Mouse (Mus musculus) C2C12 (cell line): ENCODE data around the gene Cyp2j12. TPM values are rescaled to one million over a fixed set of nuclear protein-coding genes. Genes with fewer than 3 reads are reported as not detected.

Experiments used
- H3K27me3 ChIP-seq: one replicate; pipeline ENCODE4 v1.6.1; 2011; ENCODE audit not compliant: control insufficient read depth, insufficient read depth, insufficient read length
- H3K36me3 ChIP-seq: one replicate; pipeline ENCODE4 v1.6.1; 2011; ENCODE audit not compliant: control insufficient read depth, insufficient read depth
- H3K4me3 ChIP-seq: one replicate; pipeline ENCODE4 v1.5.1; 2011; ENCODE audit warnings: mild to moderate bottlenecking, control low read depth; ENCODE audit not compliant: poor library complexity, insufficient read depth, severe bottlenecking
- H3K79me2 ChIP-seq: one replicate; pipeline ENCODE4 v1.6.1; 2011; ENCODE audit not compliant: control insufficient read depth, insufficient read depth
- H3K79me3 ChIP-seq: one replicate; pipeline ENCODE4 v1.6.1; 2011; ENCODE audit warnings: low read depth, control low read depth
- H3ac ChIP-seq: one replicate; pipeline ENCODE3; 2011; ENCODE audit warnings: low read depth; ENCODE audit not compliant: control insufficient read depth, insufficient read length
- CEBPB ChIP-seq: IDR thresholded peaks from one replicate; pipeline ENCODE4 v1.6.1; 2011; ENCODE audit warnings: low read depth, mild to moderate bottlenecking, control low read depth, moderate library complexity
- CTCF ChIP-seq: IDR thresholded peaks from one replicate; pipeline ENCODE4 v1.5.1; 2011; ENCODE audit not compliant: control insufficient read depth, insufficient read depth, insufficient read length
- FOSL1 ChIP-seq: IDR thresholded peaks from one replicate; pipeline ENCODE4 v1.8.0; 2011; ENCODE audit warnings: mild to moderate bottlenecking, low read length; ENCODE audit not compliant: poor library complexity, insufficient read depth, severe bottlenecking
- MAX ChIP-seq: IDR thresholded peaks from one replicate; pipeline ENCODE4 v1.6.1; 2011; ENCODE audit warnings: mild to moderate bottlenecking, control low read depth
- MYOD1 ChIP-seq: IDR thresholded peaks from one replicate; pipeline ENCODE4 v1.6.1; 2011; ENCODE audit warnings: low read depth; ENCODE audit not compliant: control insufficient read depth, insufficient read length
- MYOG ChIP-seq: IDR thresholded peaks from one replicate; pipeline ENCODE4 v1.6.1; 2011; ENCODE audit not compliant: control insufficient read depth, insufficient read length; ENCODE audit errors: extremely low read depth
- USF1 ChIP-seq: IDR thresholded peaks from one replicate; pipeline ENCODE4 v1.6.1; 2011; ENCODE audit warnings: low read depth, mild to moderate bottlenecking, control low read depth, moderate library complexity
- polyA plus RNA-seq: library from polyadenylated mRNA; unstranded; fragments of >200 nt; fragmentation: generic; extraction: Trizol; gene quantifications from one replicate; pipeline ENCODE4 v1.2.1, GENCODE M21; 2012; ENCODE audit warnings: missing spikeins

Gene Cyp2j12
- polyA plus RNA-seq, 1 experiment, result not detected

DNA sequence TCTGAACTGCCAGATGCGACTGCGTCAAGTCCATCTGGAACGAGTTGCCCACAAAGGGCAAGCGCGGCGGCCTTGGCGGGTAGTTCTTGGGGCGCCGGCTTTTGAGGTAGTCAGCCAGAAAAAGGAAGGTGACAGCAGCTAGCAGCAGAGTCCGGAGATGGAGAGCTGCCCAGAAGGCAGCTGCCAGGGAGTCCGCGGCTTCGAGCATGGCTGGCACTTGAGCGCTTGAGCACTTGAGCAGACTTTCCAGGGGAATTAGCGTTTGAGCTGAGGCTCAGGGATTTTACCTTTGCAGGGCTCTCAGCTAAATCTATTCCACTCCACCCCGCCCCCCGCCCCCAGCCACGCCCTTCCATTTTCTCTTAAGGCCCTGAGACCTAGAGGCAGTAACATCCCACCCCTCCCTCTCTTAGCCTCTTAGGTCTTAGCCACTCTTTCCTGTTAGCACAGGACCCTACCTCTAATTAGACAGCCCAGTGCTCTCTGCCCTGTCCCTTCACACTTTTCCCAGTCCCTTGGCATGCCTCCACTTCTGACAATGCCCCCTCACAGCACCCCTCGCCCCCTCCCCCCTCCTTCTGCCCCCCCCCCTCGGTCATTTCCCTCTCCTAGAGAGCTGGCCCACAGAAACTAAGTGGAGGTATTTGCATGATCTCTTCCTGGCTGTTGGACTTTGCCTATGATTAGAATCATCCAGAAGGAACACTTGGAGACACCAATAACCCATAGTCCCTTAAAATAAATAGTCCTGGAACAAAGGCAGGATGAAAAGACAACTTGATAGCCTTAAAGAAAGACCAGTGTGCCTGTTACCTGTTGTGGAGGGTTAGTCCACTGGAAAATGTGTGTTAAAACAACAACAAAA lies 63.5 kb downstream of the Cyp2j12 start, which contains the start of gene Cyp2j13:
Gene Cyp2j13, minus strand, starts transcription at position 286 of the 865 bp plus-strand sequence.
- Histone ChIP-seq H3K4me3 (no peak within 1 kb of the TSS), H3K36me3 (no peaks in the 10 kb centered on the region), H3K79me2 (no peaks in the 10 kb centered on the region), H3K79me3 (no peaks in the 10 kb centered on the region), H3ac (no peak within 1 kb of the TSS), H3K27me3 (no peaks in the 10 kb centered on the region)
- no peak for TF ChIP-seq FOSL1

DNA sequence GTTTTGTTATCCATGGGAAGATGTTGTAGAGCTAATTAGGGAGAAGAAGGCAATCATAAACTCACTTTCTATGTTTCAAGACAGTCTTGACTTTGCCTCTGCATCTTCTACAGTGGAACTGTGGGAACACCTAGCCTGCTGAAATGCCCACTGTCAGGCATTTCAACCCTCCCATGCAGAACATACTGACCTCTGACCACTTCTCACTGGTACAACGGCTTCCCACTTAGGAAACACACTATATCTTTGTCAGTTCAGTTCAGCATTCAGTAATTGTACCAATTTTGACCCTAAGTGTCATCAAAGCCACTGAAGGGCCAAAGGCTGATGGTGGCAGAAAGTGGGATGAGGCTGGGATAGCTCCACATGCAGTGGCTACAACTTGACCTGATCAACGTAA lies 78.9 kb downstream of the Cyp2j12 start:
- H3K27me3 ChIP-seq, result no peaks in the 10 kb centered on the region
- no peak for TF ChIP-seq CTCF
- no peak for TF ChIP-seq CEBPB
- no peak for TF ChIP-seq FOSL1
- TF ChIP-seq MYOD1, result no peak
- TF ChIP-seq MYOG, result no peak
- TF ChIP-seq MAX, result no peak
- TF ChIP-seq USF1, result no peak
- no peak overlapping the region for H3K4me3 ChIP-seq
- no peaks in the 10 kb centered on the region for H3K36me3 ChIP-seq
- no peak overlapping the region for H3ac ChIP-seq
- H3K79me2 ChIP-seq, result no peaks in the 10 kb centered on the region
- no peaks in the 10 kb centered on the region for H3K79me3 ChIP-seq

DNA sequence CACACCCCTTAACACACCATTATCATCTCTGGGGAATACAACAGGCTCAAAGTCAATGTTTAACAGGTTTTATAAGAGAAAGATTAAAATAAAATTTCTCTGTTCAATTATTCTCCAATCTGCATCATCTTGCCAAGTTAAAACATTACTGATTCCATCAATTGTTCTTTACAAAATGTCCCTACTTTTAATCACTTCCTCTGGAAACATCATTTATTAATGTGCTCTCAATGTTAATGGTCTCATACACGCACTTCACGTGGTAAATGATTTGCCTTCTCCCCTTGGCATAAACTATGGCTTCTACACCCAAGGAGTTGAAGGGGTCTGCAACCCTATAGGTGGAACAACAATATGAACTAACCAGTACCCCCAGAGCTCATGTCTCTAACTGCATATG lies 80.8 kb downstream of the Cyp2j12 start:
- Histone ChIP-seq H3ac (no peak overlapping the region), H3K36me3 (no peaks in the 10 kb centered on the region), H3K79me2 (no peaks in the 10 kb centered on the region), H3K79me3 (no peaks in the 10 kb centered on the region), H3K4me3 (no peak overlapping the region), H3K27me3 (no peaks in the 10 kb centered on the region)
- TF ChIP-seq CEBPB (no peak), FOSL1 (no peak), MYOG (no peak), MYOD1 (no peak), USF1 (no peak), CTCF (no peak), MAX (no peak)

Other genes with a start within 250 kb of the Cyp2j12 start
- gene Hook1, start 173.9 kb downstream of the Cyp2j12 start, polyA plus RNA-seq, result 0.02 TPM
- gene Cyp2j13, start 63.6 kb downstream of the Cyp2j12 start, polyA plus RNA-seq, result not detected
- not detected for gene Cyp2j7, start 95.5 kb upstream of the Cyp2j12 start, polyA plus RNA-seq
- gene Cyp2j11, start 207.5 kb upstream of the Cyp2j12 start, polyA plus RNA-seq, result not detected